Mouse (Mus musculus) lung, adult 2 months (tissue): ENCODE data around the gene Klrd1.
"Not testable (repeated sequence)": the region's sequence is repeated elsewhere in the genome, so short reads cannot be mapped to it uniquely, and the experiment has no call there.

Experiments
- CTCF ChIP-seq: fragments of 200-500 bp; IDR thresholded peaks from 2 replicates; pipeline ENCODE4 v1.5.1; 2011; ENCODE audit warnings: mild to moderate bottlenecking, low read length, control low read depth; ENCODE audit not compliant: insufficient read depth
- POLR2A ChIP-seq: fragments of 200-500 bp; IDR thresholded peaks from 2 replicates; pipeline ENCODE4 v1.6.1; 2011; ENCODE audit warnings: low read depth, mild to moderate bottlenecking, control low read depth, low read length, borderline replicate concordance; ENCODE audit errors: extremely low read depth

DNA sequence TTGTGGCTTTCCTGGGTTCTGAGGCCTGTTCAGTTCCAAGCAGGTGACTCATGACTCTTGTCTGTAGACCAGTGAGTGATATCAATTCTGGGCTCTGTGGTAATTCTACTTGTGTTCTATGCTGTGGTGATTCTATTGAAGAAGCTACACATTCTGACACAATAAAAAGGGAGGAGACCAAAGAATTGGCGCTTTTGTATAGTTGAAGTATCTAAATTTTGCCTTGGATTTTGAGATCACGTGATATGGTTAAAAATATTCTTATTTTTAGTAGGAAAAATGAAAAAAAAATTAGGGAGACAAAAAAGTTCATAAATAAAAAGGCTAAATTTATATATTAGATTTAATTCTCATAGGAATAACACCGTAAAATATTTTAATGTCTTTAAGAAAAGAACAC, 51.7 kb downstream of the Klrd1 start, which contains the start of gene Klrc3:
- not testable (repeated sequence) for TF ChIP-seq CTCF, POLR2A
